Mouse (Mus musculus): Measurements from ENCODE around the gene Panx3.

DNA sequence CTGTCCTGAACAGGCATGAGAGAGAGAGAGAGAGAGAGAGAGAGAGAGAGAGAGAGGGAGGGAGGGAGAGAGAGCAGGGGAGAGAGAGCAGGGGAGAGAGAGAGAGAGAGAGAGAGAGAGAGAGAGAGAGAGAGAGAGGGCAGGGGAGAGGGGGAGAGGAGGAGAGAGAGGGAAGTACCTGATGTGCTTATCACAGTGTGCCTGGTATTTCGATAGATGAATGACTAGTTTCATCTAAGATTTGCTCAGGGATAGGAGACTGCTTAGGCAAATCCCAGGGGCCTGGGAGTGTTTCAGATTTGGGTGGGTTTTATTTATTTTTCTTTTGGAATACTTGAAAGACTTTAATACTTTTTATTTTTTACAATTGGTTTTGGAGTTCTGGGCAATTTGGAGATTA lies 5.8 kb downstream of the Panx3 start:
- TF ChIP-seq TAL1 (IDR thresholded peaks at IDR 0.05; ENCODE audit: low read length) (no peak), GATA1 (IDR thresholded peaks at IDR 0.05; ENCODE audit: low read length) (no peak)
